Mouse (Mus musculus) left cerebral cortex, adult 2 months (tissue): Measurements from ENCODE around the gene Ggps1. TPM values are rescaled to one million over a fixed set of nuclear protein-coding genes. Genes with fewer than 3 reads are reported as not detected.
A peak's percentile ranks its signal among the peaks of the same experiment; 100 is the strongest.

Experiments
- DNase-seq, 2 experiments: peaks; one replicate each; pipeline ENCODE4 v3.0.0; 2021 to 2022; ENCODE audit warnings: low spot score in 2 of 2, mixed read lengths in 1 of 2; ENCODE audit errors: extremely low spot score in 1 of 2
- H3K27ac ChIP-seq: fragments of 200-600 bp; 2 replicates; pipeline ENCODE4 v1.8.1; 2022
- H3K4me3 ChIP-seq: fragments of 200-600 bp; 2 replicates; pipeline ENCODE4 v1.8.1; 2022
- CTCF ChIP-seq: fragments of 200-600 bp; IDR thresholded peaks from 2 replicates; pipeline ENCODE4 v1.8.1; 2022; ENCODE audit warnings: antibody characterized with exemption, mild to moderate bottlenecking, moderate library complexity
- intact Hi-C: fragments of 180-260 bp; cut with DNase I; formaldehyde crosslinking; loops from one replicate; pipeline ENCODE4 v1.15.1; 2025
- long read RNA-seq, 2 experiments: library from polyadenylated mRNA; stranded (forward); transcript quantifications; one replicate each; pipeline ENCODE4 v2.0.0; 2021; ENCODE audit warnings: borderline mapping rate in 2 of 2
- total RNA-seq, 2 experiments: library from RNA; stranded (reverse); gene quantifications; 2 replicates each; pipeline ENCODE4 v1.2.3; 2021

Ggps1 gene
- total RNA-seq: 10 to 100 TPM; 65.7 to 66.6 TPM
- long read RNA-seq, experiment 1, full-length matches to known transcripts: 38 of 61 reads
- long read RNA-seq, experiment 1, partial matches to known transcripts: 6 of 61 reads
- long read RNA-seq, experiment 1, other reads (novel, unspliced or antisense): 17 of 61 reads
- long read RNA-seq, experiment 2, full-length matches to known transcripts: 26 of 40 reads
- long read RNA-seq, experiment 2, partial matches to known transcripts: 3 of 40 reads
- long read RNA-seq, experiment 2, other reads (novel, unspliced or antisense): 11 of 40 reads

DNA sequence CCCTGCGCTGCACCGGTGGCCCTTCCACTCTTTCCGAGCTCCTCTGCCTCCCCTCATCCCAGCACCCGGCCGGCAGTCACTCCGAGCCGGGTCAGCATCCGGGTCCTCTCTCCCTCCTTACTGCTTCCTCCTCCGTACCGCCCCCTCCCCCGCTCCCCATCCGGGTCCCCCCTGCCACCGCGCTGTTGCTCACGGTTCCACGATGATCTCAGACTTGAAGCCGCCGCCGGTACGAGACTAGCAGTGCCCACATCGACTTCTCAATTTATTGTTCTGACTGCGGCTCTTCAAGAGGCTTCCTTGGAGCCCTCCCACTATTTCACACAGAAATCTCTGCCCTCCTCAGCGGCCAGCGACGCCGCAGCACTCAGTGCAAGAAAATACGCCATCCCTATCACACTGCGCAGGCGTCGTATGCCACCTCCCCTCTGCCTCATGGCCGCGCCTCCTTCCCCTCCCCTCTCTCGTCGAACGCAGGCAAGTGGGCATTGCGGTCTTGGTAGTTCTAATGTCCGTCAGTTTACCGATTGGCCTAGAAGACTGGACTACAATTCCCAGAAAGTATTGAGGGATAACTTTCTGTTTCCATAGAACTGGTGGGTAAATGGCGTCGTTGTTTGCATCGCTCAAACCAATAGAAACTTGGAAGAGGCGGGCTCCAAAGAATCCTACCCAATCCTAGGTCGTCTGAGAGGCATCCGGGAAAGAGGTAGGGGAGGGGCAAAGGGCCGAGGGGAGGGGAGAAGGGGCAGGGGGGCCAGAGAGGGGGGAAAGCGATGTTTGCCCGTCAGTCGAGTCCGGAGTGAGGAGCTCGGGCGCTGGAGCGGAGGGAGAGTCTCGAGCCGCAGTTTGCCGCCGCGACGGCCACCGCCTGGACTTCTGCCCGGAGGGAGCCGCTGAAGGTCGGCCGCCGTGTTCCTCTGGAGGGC is at the start of gene Ggps1, which contains the start of gene Arid4b:
TSS of gene Ggps1 (minus strand) at position 476 of the 929 bp plus-strand sequence.
TSS of gene Arid4b (plus strand) at position 220 of the 929 bp plus-strand sequence.
- no peak for TF ChIP-seq CTCF
- DNase-seq: peak; percentile 92 to 95
- peak within 1 kb of the TSS; percentile 98 for H3K27ac ChIP-seq
- peak within 1 kb of the TSS; percentile 98 for H3K4me3 ChIP-seq
- intact Hi-C loops: loop anchor here (2.0 kb wide), 1 partner anchor 24 kb away; the partner anchor contains the start of gene Tbce

DNA sequence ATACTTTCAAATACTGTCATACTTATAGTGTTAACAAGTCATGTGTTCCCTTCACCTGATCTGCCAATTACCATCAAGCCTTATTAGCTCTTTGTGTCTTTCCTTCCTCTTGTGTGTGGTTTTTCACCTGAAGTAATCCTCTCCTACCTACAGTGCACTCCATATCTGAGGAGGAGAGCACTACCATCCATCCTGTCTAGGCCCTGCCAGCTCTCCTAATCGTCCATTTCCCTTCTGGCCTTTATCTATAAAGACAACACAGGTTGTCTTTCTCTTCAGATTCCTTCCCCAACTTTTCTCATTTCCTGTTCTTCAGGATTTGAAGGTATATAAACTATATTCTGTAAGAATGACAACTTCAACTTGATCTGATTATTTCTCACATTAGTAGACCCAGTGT is 47.9 kb upstream of the Ggps1 start:
- no peak for DNase-seq
- no peak for TF ChIP-seq CTCF
- Histone ChIP-seq H3K4me3 (no peak overlapping the region), H3K27ac (no peak overlapping the region)
- intact Hi-C loops: no loop called here

DNA sequence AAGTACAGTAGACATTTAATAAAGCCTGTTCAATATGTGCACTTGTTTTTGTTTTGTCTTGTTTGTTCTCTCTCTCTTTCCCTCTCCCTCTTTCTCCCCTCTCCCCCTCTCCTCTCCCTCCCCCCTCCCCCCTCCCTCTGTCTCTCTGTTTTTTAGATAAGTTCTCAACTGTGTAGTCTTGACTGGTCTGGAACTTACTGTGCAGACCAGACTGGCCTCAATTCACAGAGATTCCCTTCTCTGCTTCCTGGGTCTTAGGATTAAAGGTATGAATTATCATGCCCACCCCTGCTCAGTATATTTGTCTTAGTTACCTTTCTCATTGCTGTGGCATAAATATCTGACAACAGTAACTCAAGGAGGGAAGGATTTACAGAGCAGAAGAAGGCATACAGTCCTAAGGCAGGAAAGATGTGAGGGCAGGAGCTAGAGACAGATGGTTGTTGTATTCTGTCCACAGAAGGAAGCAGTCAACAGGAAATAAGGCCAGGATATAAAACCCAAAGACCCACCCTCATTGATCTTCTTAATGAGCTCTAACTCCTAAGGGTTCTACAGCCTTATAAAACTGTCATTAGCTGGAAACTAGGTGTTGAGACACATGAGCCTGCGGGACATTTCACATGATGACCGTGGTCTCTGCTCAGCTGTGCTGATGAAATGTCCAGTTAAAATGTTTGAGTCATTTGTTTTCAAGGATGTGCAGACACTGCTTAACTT is 47.0 kb upstream of the Ggps1 start:
- DNase-seq: no peak
- intact Hi-C loops: no loop called here
- Histone ChIP-seq H3K4me3 (no peak overlapping the region), H3K27ac (no peak overlapping the region)
- no peak for TF ChIP-seq CTCF

GRCm38 (mm10) chr13:14103026-14103425 is 39.7 kb upstream of the Ggps1 start:
- Histone ChIP-seq H3K27ac (no peak overlapping the region), H3K4me3 (no peak overlapping the region)
- intact Hi-C loops: no loop called here
- no peak for TF ChIP-seq CTCF
- no peak for DNase-seq

DNA sequence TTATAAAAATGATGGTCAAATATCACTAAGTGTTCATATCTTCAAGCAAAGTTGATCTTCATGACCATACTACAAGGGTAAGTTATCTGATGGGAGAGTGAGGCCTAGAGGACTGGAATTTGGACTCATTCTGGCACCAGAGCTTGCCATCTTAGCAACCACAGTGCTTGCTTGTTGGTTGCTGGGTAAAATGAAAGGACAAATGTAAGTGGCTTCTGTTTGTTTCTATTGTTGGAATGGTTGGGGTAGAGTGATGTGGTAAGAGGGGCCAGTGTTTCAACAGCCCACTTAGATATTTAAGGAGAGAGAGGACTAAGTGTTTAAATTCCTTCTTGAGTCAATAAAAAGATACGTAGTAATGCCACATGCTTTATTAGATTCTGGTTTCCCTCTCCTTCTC is 25.4 kb upstream of the Ggps1 start:
- intact Hi-C loops: no loop called here
- TF ChIP-seq CTCF: no peak
- Histone ChIP-seq H3K4me3 (no peak overlapping the region), H3K27ac (no peak overlapping the region)
- DNase-seq: no peak

GRCm38 (mm10) chr13:14075326-14075725 is 12.0 kb upstream of the Ggps1 start:
- Histone ChIP-seq H3K4me3 (no peak overlapping the region), H3K27ac (no peak overlapping the region)
- no peak for TF ChIP-seq CTCF
- intact Hi-C loops: no loop called here
- no peak for DNase-seq

GRCm38 (mm10) chr13:14074371-14074770 is 11.1 kb upstream of the Ggps1 start:
- no peak for TF ChIP-seq CTCF
- no peak overlapping the region for H3K4me3 ChIP-seq
- H3K27ac ChIP-seq: no peak overlapping the region
- intact Hi-C loops: no loop called here
- DNase-seq: no peak

GRCm38 (mm10) chr13:14069291-14069690 is 6.0 kb upstream of the Ggps1 start:
- intact Hi-C loops: no loop called here
- no peak for TF ChIP-seq CTCF
- no peak overlapping the region for H3K4me3 ChIP-seq
- H3K27ac ChIP-seq: no peak overlapping the region
- no peak for DNase-seq

DNA sequence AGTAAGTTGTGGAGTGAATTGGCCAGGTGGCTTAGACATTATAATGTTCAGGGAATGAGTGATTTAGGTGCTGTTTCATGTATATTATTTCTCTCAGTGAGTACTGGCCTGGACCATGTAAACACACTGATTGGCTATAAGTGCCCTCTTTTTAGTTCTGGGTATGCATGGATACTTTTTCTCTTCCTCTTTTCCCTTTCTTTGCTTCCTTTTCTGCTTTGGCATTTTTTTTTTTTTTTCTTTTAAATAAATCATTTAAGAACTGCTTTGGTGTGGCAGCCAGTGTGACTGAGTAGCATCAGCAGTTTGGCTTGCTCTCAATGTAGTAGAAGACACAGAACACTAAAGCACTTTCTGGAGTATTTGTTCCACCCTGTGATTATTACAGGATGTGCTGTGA is 4.7 kb upstream of the Ggps1 start:
- Histone ChIP-seq H3K4me3 (no peak overlapping the region), H3K27ac (no peak overlapping the region)
- intact Hi-C loops: no loop called here
- no peak for TF ChIP-seq CTCF
- DNase-seq: no peak

GRCm38 (mm10) chr13:14065701-14066100 is 2.4 kb upstream of the Ggps1 start:
- no peak overlapping the region; the same call in 1 of the 2 replicates for H3K4me3 ChIP-seq
- no peak for DNase-seq
- no peak for TF ChIP-seq CTCF
- intact Hi-C loops: no loop called here
- H3K27ac ChIP-seq: no peak overlapping the region

DNA sequence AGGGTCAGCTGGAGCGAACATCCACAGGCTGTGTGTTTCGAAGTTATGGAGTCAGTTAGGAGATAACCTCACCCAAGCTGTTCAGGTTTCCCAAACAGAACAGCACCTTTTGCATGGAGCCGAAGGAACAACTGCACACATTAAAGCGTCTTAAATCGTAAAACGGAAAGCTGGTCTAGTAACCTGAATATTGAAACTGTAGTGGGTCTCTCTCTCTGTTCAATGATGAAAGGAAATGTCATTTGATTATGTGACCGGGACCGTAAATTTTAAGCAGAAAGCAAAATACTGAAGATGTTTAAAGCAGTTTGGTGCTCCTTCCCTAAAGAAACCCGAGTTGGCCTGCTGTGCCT is 1.7 kb upstream of the Ggps1 start:
- peak overlapping the region; percentile 98 for H3K4me3 ChIP-seq
- TF ChIP-seq CTCF: no peak
- intact Hi-C loops: no loop called here
- H3K27ac ChIP-seq: no peak overlapping the region
- DNase-seq: peak in 1 of 2 experiments; percentile 18
